Mouse (Mus musculus): ENCODE results near the gene Olfr814.
"Not testable (repeated sequence)": the region's sequence is repeated elsewhere in the genome, so short reads cannot be mapped to it uniquely, and the experiment has no call there.

Gene Olfr814

GRCm38 (mm10) chr10:129879751-129880150 lies at the start of gene Olfr814:
Gene Olfr814 (minus strand): TSS chr10:129879851.
- not testable (repeated sequence) for DNase-seq (ENCODE audit: low read depth, low spot score)

- no peak for DNase-seq (ENCODE audit: low read depth, low spot score)
Observed at GRCm38 (mm10) chr10:129915497-129915896, 35.8 kb upstream of the Olfr814 start, which contains the start of gene Olfr816. Gene Olfr816 (minus strand): TSS chr10:129915597.

- not testable (repeated sequence) for DNase-seq (ENCODE audit: low read depth, low spot score)
Observed at GRCm38 (mm10) chr10:129905767-129906166, 26.1 kb upstream of the Olfr814 start, which contains the start of gene Olfr815. Gene Olfr815 (minus strand): TSS chr10:129905867.

- no peak for DNase-seq (ENCODE audit: low read depth, low spot score)
Observed at GRCm38 (mm10) chr10:129885934-129886333, 6.3 kb upstream of the Olfr814 start.

- not testable (repeated sequence) for DNase-seq (ENCODE audit: low read depth, low spot score)
Observed at GRCm38 (mm10) chr10:129885496-129885895, 5.8 kb upstream of the Olfr814 start.

- DNase-seq (ENCODE audit: low read depth, low spot score): no peak
Observed at GRCm38 (mm10) chr10:129855067-129855466, 24.6 kb downstream of the Olfr814 start, which contains the start of gene Olfr813. Gene Olfr813 (plus strand): TSS chr10:129855367.

- no peak for DNase-seq (ENCODE audit: low read depth, low spot score)
Observed at GRCm38 (mm10) chr10:129847343-129847742, 32.3 kb downstream of the Olfr814 start.

GRCm38 (mm10) chr10:129845994-129846393 lies 33.7 kb downstream of the Olfr814 start, which contains the start of gene Olfr812:
Gene Olfr812 (minus strand): TSS chr10:129846094.
- no peak for DNase-seq (ENCODE audit: low read depth, low spot score)
